Mouse (Mus musculus) C2C12 (cell line): ENCODE data around the gene Prrc2b.

ENCODE experiments used
- CTCF ChIP-seq: IDR thresholded peaks from one replicate; pipeline ENCODE4 v1.5.1; 2011; ENCODE audit not compliant: control insufficient read depth, insufficient read depth, insufficient read length
- MAX ChIP-seq: IDR thresholded peaks from one replicate; pipeline ENCODE4 v1.6.1; 2011; ENCODE audit warnings: mild to moderate bottlenecking, control low read depth
- USF1 ChIP-seq: IDR thresholded peaks from one replicate; pipeline ENCODE4 v1.6.1; 2011; ENCODE audit warnings: low read depth, mild to moderate bottlenecking, control low read depth, moderate library complexity

- no peak for TF ChIP-seq CTCF
- no peak for TF ChIP-seq MAX
- no peak for TF ChIP-seq USF1
Measured at GRCm38 (mm10) chr2:32213000-32213399, 62.1 kb downstream of the Prrc2b start.
